Mouse (Mus musculus): ENCODE data around the gene Efnb3. TPM values are rescaled to one million over a fixed set of nuclear protein-coding genes. Genes with fewer than 3 reads are reported as not detected.
"Not testable (repeated sequence)": the region's sequence is repeated elsewhere in the genome, so short reads cannot be mapped to it uniquely, and the experiment has no call there.

Gene Efnb3
- polyA plus RNA-seq, 1 experiment from 2014 or later: 104 TPM

DNA sequence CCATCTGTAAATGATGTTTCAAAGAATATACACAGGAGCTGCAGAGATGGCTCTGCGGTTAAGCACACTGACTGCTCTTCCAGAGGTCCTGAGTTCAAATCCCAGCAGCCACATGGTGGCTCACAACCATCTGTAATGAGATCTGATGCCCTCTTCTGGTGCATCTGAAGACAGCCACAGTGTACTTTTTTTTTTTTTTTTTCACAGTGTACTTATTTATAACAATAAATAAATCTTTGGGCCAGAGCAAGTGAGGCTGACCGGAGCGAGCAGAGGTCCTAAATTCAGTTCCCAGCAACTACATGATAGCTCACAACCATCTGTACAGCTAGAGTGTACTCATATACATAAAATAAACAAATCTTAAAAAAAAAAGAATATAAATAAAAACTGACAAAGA, 29.7 kb downstream of the Efnb3 start:
- WGBS: 97% methylated on average over 3 of the region's 3 CpGs
- H3K27ac ChIP-seq (ENCODE audit: low read depth, low read length); ATAC-seq: not testable (repeated sequence)

DNA sequence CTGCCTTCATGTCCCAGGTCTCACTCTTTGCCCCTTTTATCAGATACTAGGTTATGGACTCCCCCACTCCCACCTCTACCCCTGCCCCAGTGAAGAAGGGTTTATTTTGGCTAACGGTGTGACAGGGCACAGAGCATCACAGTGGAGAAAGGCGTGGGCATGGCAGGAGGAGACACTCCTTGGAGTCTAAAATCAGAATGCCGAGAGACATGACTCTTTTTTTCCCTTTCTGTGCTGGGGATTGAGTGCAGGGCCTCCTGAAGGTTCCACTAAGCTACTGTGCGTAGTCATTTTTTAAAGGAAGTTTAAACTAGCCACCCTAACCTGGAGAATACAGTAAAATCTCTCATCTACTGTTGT, 32.0 kb downstream of the Efnb3 start:
- WGBS: 62% methylated on average over 4 of the region's 4 CpGs
- no peaks in the 10 kb centered on the region for H3K9me3 ChIP-seq (ENCODE audit: control insufficient read depth, low read length)
- 0 out of 2 replicates have a peak, but pooled peaks have one; percentile 10 for ATAC-seq
- H3K9ac ChIP-seq (ENCODE audit: low read depth, low read length): no peak overlapping the region
- peak overlapping the region; percentile 96 for H3K27ac ChIP-seq (ENCODE audit: low read depth, low read length)
- no peak overlapping the region for H3K4me2 ChIP-seq (ENCODE audit: low read length)
- no peaks in the 10 kb centered on the region for H3K27me3 ChIP-seq (replicated peaks; ENCODE audit: control insufficient read depth, insufficient read depth, low read length)
- H3K36me3 ChIP-seq (ENCODE audit: control insufficient read depth, insufficient read depth, low read length): no peaks in the 10 kb centered on the region
- H3K4me3 ChIP-seq (ENCODE audit: low read length): no peak overlapping the region
- H3K4me1 ChIP-seq (ENCODE audit: control insufficient read depth, insufficient read depth, low read depth, low read length): peaks cover 12% of the 10 kb centered on the region; the same call in 1 of the 2 replicates

More for the DNA sequence above, 29.7 kb downstream of the Efnb3 start:
- not testable (repeated sequence) for H3K36me3 ChIP-seq (ENCODE audit: control insufficient read depth, insufficient read depth, low read length); H3K27me3 ChIP-seq (replicated peaks; ENCODE audit: control insufficient read depth, insufficient read depth, low read length); H3K9ac ChIP-seq (ENCODE audit: low read depth, low read length); H3K9me3 ChIP-seq (ENCODE audit: control insufficient read depth, low read length); H3K4me3 ChIP-seq (ENCODE audit: low read length); H3K4me2 ChIP-seq (ENCODE audit: low read length)
- H3K4me1 ChIP-seq (ENCODE audit: control insufficient read depth, insufficient read depth, low read depth, low read length): peaks cover 12% of the 10 kb centered on the region; the same call in 1 of the 2 replicates

DNA sequence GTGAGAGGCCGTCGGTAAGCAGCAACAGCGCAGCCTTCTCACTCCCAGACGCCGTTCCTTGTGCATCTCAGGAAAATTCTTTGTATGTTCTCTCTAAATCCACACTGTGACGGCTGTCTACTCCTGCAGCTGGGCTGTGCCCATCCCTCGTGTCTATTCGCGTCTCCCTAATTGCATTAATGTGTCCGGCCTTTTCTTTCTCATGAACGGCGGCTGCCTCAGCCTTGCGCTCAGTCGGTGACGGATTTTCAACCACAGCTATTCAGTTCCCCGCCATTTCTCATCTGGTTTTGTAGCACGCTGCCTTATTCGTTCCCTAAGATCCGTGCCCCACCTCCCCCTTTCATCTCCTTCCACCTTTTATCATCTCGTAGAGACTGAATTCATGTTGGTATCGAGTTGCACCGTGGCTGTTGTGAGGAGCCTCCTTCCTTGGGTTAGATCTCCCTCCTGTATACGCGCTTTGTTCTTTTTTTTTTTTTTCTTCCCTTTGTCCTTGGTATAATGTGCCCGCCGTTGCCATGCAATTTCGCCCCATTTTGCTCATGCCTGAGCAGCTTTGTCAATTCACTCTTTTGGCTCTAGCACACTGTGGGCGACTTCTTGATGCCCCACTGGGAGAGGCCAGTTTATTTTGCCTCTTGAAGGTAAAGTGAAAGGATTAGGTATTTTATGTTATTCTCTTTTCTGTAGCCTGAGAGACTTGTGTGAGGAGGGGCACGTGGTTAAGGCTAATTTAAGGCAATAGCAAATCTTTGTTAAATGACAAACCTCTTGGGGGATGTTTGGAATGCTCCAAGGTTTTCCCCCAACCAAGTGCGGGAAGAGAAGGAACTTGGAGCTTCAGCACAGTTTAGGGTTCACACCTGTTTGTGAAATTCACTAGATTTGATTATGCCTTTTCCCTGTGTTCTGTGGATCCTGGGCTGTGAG, 32.6 kb downstream of the Efnb3 start:
- peaks cover 12% of the 10 kb centered on the region; the same call in 1 of the 2 replicates for H3K4me1 ChIP-seq (ENCODE audit: control insufficient read depth, insufficient read depth, low read depth, low read length)
- peak; percentile 55 for ATAC-seq
- peak overlapping the region; percentile 58 for H3K4me2 ChIP-seq (ENCODE audit: low read length)
- H3K9ac ChIP-seq (ENCODE audit: low read depth, low read length): peak overlapping the region; percentile 68
- no peaks in the 10 kb centered on the region for H3K27me3 ChIP-seq (replicated peaks; ENCODE audit: control insufficient read depth, insufficient read depth, low read length)
- WGBS: 3% methylated on average over 30 of the region's 30 CpGs
- H3K27ac ChIP-seq (ENCODE audit: low read depth, low read length): peak overlapping the region; percentile 96
- H3K4me3 ChIP-seq (ENCODE audit: low read length): peak overlapping the region; percentile 25
- H3K9me3 ChIP-seq (ENCODE audit: control insufficient read depth, low read length): no peaks in the 10 kb centered on the region
- H3K36me3 ChIP-seq (ENCODE audit: control insufficient read depth, insufficient read depth, low read length): no peaks in the 10 kb centered on the region

DNA sequence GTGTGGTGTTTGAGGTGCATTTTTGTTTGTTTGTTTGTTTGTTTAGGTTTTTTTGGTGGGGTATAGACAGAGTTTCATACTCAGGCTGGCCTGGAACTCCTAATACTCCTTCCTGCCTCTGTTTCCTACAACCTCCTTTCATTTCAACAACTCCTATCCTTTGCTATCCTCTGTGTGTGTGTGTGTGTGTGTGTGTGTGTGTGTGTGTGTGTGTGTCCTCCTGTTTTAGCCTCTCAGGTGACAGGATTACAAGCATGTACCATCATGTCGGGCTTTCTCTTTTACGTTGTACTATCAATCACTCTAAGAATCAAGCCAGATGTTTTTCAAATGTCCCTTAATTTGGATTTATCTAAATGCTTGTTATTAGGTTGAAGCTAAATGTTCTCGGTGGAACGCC, 33.4 kb downstream of the Efnb3 start:
- WGBS: 13% methylated on average over 4 of the region's 4 CpGs
- 0 out of 2 replicates have a peak, but pooled peaks have one; percentile 40 for ATAC-seq
- H3K4me2 ChIP-seq (ENCODE audit: low read length): peak overlapping the region; percentile 58
- H3K4me3 ChIP-seq (ENCODE audit: low read length): no peak overlapping the region
- H3K27me3 ChIP-seq (replicated peaks; ENCODE audit: control insufficient read depth, insufficient read depth, low read length): no peaks in the 10 kb centered on the region
- peaks cover 12% of the 10 kb centered on the region; the same call in 1 of the 2 replicates for H3K4me1 ChIP-seq (ENCODE audit: control insufficient read depth, insufficient read depth, low read depth, low read length)
- H3K9ac ChIP-seq (ENCODE audit: low read depth, low read length): peak overlapping the region; percentile 68
- no peaks in the 10 kb centered on the region for H3K9me3 ChIP-seq (ENCODE audit: control insufficient read depth, low read length)
- no peaks in the 10 kb centered on the region for H3K36me3 ChIP-seq (ENCODE audit: control insufficient read depth, insufficient read depth, low read length)
- peak overlapping the region; percentile 96 for H3K27ac ChIP-seq (ENCODE audit: low read depth, low read length)

GRCm38 (mm10) chr11:69525661-69526060, 34.3 kb downstream of the Efnb3 start:
- no peaks in the 10 kb centered on the region for H3K27me3 ChIP-seq (replicated peaks; ENCODE audit: control insufficient read depth, insufficient read depth, low read length)
- no peaks in the 10 kb centered on the region for H3K9me3 ChIP-seq (ENCODE audit: control insufficient read depth, low read length)
- H3K4me1 ChIP-seq (ENCODE audit: control insufficient read depth, insufficient read depth, low read depth, low read length): peaks cover 12% of the 10 kb centered on the region; the same call in 1 of the 2 replicates
- H3K9ac ChIP-seq (ENCODE audit: low read depth, low read length): no peak overlapping the region
- WGBS: 84% methylated on average over 9 of the region's 9 CpGs
- no peak overlapping the region; the same call in 1 of the 2 replicates for H3K27ac ChIP-seq (ENCODE audit: low read depth, low read length)
- ATAC-seq: no peak
- no peaks in the 10 kb centered on the region for H3K36me3 ChIP-seq (ENCODE audit: control insufficient read depth, insufficient read depth, low read length)
- no peak overlapping the region for H3K4me2 ChIP-seq (ENCODE audit: low read length)
- H3K4me3 ChIP-seq (ENCODE audit: low read length): no peak overlapping the region

DNA sequence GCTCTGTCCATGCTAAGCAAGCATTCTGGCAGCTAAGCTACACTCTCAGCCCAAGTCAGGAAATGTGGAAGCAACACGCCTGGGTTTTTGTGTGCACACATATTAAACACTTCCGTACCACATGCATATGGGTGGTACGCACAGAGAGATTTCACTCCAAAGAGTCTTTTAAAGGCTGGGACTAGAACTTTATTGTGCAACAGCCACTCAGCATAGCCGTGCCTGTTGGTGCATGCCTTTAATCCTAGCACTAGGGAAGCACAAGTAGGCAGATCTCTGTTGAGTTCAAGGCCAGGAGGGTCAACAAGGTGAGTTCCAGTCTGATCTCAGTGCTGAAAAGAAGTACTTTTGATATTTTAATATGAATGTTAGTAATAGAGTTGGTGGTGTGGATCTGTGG, 36.4 kb downstream of the Efnb3 start:
- Histone ChIP-seq H3K4me3 (ENCODE audit: low read length) (no peak overlapping the region), H3K9me3 (ENCODE audit: control insufficient read depth, low read length) (no peaks in the 10 kb centered on the region), H3K27ac (ENCODE audit: low read depth, low read length) (no peak overlapping the region), H3K4me2 (ENCODE audit: low read length) (no peak overlapping the region), H3K36me3 (ENCODE audit: control insufficient read depth, insufficient read depth, low read length) (no peaks in the 10 kb centered on the region), H3K27me3 (replicated peaks; ENCODE audit: control insufficient read depth, insufficient read depth, low read length) (no peaks in the 10 kb centered on the region), H3K9ac (ENCODE audit: low read depth, low read length) (no peak overlapping the region), H3K4me1 (ENCODE audit: control insufficient read depth, insufficient read depth, low read depth, low read length) (peaks cover 12% of the 10 kb centered on the region; the same call in 1 of the 2 replicates)
- 91% methylated on average over 4 of the region's 4 CpGs for WGBS
- ATAC-seq: no peak

DNA sequence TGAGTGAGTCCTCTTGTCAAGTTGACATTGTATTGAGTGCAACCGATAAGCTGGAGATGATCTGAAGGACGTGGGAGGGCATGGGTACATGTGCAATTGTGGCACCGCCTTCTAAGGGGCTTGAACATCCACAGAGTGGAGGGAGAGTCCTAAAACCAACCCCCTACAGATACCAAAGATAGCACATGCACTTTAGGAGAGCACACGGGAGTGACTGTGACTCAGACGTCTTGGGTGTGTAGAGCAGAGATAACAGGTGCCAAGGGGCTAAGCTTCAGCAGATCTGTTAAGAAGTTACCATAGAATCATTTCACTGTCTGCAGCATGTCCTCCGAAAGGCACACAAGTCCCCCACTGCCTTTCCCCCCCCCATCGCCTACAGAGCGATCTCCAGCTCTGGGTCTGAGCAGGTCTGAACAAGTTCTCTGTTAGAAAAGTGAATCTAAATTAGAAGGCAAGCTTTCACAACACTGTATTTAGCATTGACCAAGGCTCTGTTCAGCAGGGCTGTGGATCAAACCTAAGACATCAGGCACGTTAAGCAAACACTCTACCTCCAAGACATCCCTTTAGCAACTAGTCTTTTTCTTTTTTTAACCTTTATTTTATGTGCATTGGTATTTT, 38.4 kb downstream of the Efnb3 start:
- H3K4me2 ChIP-seq (ENCODE audit: low read length): no peak overlapping the region
- 87% methylated on average over 9 of the region's 9 CpGs for WGBS
- H3K36me3 ChIP-seq (ENCODE audit: control insufficient read depth, insufficient read depth, low read length): no peaks in the 10 kb centered on the region
- H3K27me3 ChIP-seq (replicated peaks; ENCODE audit: control insufficient read depth, insufficient read depth, low read length): no peaks in the 10 kb centered on the region
- no peak overlapping the region for H3K9ac ChIP-seq (ENCODE audit: low read depth, low read length)
- no peak overlapping the region for H3K4me3 ChIP-seq (ENCODE audit: low read length)
- H3K27ac ChIP-seq (ENCODE audit: low read depth, low read length): no peak overlapping the region
- no peaks in the 10 kb centered on the region for H3K4me1 ChIP-seq (ENCODE audit: control insufficient read depth, insufficient read depth, low read depth, low read length)
- no peaks in the 10 kb centered on the region for H3K9me3 ChIP-seq (ENCODE audit: control insufficient read depth, low read length)
- ATAC-seq: no peak

- Histone ChIP-seq H3K9ac (ENCODE audit: low read depth, low read length) (no peak overlapping the region), H3K4me3 (ENCODE audit: low read length) (no peak overlapping the region), H3K27me3 (replicated peaks; ENCODE audit: control insufficient read depth, insufficient read depth, low read length) (no peaks in the 10 kb centered on the region), H3K36me3 (ENCODE audit: control insufficient read depth, insufficient read depth, low read length) (no peaks in the 10 kb centered on the region), H3K9me3 (ENCODE audit: control insufficient read depth, low read length) (no peaks in the 10 kb centered on the region), H3K27ac (ENCODE audit: low read depth, low read length) (no peak overlapping the region), H3K4me1 (ENCODE audit: control insufficient read depth, insufficient read depth, low read depth, low read length) (no peaks in the 10 kb centered on the region), H3K4me2 (ENCODE audit: low read length) (no peak overlapping the region)
- no peak for ATAC-seq
- WGBS: 68% methylated on average over 4 of the region's 4 CpGs
Measured at GRCm38 (mm10) chr11:69519976-69520375, 40.0 kb downstream of the Efnb3 start.

DNA sequence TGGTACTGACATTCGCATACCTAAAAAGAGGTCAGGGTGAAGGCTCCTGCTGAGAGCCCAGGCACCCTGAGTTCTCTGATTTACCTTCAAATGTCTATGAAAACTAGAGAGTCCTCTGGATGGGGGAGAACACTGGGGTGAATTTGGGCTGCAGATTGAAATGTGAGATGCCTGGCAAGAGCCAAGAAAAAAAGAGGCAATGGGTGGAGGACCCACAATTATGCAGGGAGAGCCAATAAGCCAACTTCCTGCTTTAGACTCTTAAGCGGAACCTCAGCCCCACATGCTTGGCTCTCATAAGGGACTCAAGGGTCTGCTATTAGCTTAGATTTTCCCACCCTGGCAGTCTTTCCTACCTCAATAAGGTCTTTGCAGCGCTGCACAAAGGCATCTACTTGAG, 43.3 kb downstream of the Efnb3 start:
- H3K4me2 ChIP-seq (ENCODE audit: low read length): no peak overlapping the region
- H3K4me3 ChIP-seq (ENCODE audit: low read length): no peak overlapping the region
- no peak overlapping the region for H3K27ac ChIP-seq (ENCODE audit: low read depth, low read length)
- no peaks in the 10 kb centered on the region for H3K36me3 ChIP-seq (ENCODE audit: control insufficient read depth, insufficient read depth, low read length)
- H3K4me1 ChIP-seq (ENCODE audit: control insufficient read depth, insufficient read depth, low read depth, low read length): no peaks in the 10 kb centered on the region
- no peaks in the 10 kb centered on the region for H3K9me3 ChIP-seq (ENCODE audit: control insufficient read depth, low read length)
- no peak for ATAC-seq
- no peaks in the 10 kb centered on the region for H3K27me3 ChIP-seq (replicated peaks; ENCODE audit: control insufficient read depth, insufficient read depth, low read length)
- 82% methylated on average over 3 of the region's 3 CpGs for WGBS
- 0 out of 2 replicates have a peak overlapping the region, but pooled peaks have one; percentile 13 for H3K9ac ChIP-seq (ENCODE audit: low read depth, low read length)
